Mouse (Mus musculus) megakaryocyte progenitor cell, adult 5-6 weeks (primary cell): ENCODE measurements at regions not wholly inside any gene's neighbourhood (a gene's known extent, or its start where the extent isn't known, plus 50 kb on each side); places are given as distances from the start of the nearest gene placed in this dataset.
"Not testable (repeated sequence)": the region's sequence is repeated elsewhere in the genome, so short reads cannot be mapped to it uniquely, and the experiment has no call there.

Source experiments
- ATAC-seq: replicated peaks from 2 replicates; pipeline ENCODE4 v1.8.0; 2016; ENCODE audit warnings: mild to moderate bottlenecking, moderate TSS enrichment, inconsistent platforms; ENCODE audit not compliant: poor library complexity

DNA sequence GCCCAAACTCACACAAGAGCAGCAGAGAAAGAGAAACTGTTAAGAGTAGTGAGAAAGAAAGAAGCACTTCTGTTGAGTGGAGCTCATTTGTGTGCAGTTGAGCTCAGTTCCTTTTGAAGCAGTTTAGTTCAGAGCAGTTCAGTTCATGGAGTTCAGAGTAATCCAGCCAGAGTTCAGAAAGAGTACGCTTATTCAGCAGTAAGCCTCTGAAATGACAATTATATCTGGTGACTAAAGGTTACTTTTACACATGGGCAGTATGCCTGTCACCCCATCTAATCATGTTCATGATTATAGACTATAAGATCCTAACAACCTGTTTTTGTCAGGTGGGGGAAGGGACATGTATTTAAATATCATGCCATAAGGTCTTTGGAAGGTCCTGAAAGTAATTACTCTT is 333.9 kb upstream of the Klf6 start:
- ATAC-seq: no peak

DNA sequence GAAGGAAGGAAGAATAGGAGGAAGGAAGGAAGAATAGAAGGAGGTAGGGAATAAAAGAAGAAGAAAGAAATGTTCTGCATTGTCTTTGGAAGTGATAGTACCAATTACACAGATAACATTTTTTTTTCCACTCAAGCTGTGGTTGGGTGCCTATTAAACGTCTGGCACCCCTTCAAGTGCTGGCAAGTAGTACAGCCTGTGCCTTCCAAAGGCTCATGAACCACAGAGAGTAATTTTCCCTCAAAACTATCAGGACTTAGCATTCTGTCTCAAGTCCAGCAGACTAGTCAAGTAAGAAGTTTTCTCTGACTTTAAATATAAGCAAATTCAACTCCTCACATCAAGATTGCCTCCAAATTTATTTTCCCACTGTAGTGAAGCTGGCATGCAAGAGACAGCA is 321.0 kb upstream of the Klf6 start:
- ATAC-seq: no peak

DNA sequence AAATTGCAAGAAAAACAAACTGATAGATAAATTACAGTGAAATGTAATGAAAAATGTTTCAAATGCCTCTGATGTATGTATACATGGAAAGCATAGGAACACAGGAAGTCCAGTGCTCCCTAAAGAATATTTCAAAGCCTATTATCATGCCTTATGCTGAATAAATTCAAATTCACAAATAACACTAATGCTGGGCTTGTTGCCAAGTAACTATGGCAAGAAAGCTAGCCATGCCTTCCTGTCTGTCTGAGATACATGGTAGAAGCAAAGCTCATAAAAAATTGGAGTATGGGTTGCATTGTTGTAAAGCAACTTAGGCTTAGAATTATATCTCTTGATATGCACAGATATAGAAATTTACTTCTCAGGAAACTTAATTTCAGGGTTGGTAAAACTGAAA is 315.8 kb upstream of the Klf6 start:
- no peak for ATAC-seq

DNA sequence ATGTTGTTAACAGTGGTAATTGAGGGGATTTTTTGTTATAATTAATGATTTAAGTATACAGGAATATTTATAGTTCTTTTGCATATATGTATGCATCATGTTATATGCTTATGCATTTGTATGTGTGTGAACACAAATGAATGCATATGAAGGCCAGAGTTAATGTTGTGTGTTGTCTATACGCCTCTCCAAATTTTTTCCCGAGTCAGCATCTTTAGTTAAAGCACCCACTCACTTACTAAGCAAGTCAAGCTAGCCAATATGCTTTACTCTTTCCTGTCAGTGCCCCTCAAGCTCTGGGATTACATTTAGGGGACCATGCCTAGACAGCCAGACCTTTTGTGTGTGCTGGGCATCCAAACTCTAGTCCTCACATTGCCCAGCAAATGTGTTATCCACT is 315.3 kb upstream of the Klf6 start:
- ATAC-seq: no peak

DNA sequence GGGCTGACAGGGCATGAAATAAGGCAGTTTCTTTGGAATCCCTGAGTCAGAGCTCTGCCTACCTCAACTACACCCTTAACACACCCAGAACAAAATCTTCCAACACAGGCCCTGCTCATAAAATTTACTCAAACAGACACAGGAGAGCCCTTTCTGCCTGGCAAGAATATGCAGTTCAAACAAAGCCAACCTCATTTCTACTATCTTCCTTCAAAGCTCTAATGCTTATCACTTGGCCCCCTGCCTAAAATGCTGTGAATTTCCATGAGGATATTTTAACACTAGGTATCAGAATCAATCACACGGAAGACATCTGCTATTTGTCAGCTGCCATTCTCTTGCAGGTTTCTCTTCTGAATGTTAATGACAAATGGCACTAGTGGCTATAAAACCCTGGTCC is 314.3 kb upstream of the Klf6 start:
- 0 out of 2 replicates have a peak, but pooled peaks have one; percentile 4 for ATAC-seq

DNA sequence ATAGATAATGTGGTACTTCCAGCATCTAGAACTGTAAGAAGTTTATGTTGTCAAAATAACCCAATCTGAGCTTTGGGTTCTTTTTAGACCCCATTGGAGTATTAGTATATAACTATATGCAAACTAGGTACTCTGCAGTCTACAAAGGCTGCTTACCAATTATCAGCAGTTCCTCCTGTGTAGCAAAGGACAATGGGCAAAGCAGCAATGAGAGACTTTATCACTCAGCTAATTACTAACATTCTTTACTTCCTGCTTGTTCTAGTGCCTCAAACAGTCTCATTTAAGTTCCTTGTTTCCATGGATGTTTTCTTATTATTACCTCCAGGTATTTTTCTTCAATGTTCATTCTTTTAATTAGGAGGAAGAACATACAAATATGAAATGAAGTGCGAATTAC is 312.5 kb upstream of the Klf6 start:
- no peak for ATAC-seq

DNA sequence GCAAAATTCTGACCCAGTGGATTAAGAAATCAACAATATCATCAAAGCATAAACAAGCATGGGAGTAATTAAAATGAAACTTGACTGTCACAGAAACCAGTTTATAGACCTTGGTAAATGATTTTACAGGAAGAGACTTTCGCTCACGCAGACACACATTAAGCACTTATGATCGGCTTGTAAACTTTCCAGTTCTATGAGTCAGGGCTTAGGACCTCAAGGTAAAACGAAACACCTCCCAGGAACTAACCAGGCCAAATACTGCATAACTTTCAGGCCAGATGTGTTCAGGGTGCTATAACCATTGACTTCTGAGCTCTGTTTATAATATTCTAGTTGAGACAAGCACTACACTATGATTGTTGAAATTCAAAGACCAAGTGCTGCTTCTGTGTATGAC is 312.1 kb upstream of the Klf6 start:
- no peak for ATAC-seq

DNA sequence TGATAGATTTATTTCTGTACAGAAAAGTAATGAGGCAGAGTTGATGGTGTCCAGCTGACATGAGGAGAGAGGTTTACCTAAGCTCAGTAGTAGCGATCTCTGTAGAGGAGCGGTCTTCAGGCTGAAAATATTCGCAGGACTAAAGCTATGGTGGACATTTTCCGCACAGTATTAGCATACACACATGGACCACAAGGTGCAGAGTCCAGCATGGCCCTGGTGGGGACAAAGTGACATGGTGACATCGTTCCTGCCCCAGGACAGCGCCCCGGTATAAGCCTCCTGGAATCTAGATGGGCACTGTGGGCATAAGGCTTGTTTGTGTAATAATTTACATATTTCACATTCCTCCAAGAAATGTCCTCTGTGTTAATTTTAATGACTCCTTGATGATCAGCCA is 311.5 kb upstream of the Klf6 start:
- no peak for ATAC-seq

DNA sequence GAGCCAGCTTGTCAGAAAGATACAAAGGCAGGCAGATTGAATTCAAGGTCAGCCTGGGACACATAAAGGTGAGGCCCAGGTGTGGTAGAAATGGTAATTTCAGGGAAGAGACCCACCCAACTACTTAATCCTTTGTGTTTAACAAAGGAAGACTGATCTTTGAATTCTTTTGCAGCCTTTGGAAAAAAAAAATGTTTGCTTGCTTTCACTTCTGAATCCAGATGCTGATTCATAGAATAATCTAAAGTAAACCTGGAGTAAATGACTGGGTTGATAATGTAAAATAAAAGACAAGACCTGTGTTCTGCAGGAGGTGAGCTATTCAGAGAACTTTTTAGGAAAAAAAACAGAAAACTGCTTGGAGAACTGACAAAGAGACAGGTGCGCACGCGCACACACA is 310.9 kb upstream of the Klf6 start:
- no peak for ATAC-seq

DNA sequence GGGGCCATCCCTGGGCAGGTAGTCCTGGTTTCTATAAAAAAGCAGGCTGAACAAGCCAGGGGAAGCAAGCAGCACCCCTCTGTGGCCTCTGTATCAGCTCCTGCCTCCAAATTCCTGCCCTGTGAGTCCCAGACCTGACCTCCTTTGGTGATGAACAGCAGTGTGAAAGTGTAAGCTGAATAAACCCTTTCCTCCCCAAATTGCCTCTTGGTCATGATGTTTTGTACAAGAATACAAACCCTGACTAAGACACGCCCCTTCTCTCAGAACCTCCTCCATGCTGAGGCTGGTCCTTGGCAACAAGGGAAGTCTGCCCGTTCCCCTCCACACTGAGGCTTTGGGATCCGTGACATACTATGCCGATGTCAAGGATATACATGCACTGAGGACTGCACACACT is 310.2 kb upstream of the Klf6 start:
- no peak for ATAC-seq

DNA sequence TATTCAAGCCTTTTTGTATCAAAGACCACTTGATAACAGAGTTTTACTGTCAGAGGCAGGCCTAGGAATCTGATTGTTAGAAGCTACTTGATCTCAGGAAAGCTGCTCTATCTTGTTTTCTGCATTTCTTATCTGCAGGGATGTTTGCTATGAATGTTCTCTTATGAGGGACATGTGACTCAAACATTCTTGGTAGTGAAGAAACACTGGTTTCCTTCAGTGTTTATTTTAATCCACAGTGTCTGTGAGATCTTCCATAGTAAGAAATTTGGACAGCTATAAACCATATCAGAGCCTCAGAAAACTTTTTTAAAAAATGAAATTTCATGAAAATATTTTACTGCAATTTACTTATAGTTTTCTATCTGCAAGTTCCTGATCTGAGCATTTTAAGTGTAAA is 307.8 kb upstream of the Klf6 start:
- ATAC-seq: no peak

DNA sequence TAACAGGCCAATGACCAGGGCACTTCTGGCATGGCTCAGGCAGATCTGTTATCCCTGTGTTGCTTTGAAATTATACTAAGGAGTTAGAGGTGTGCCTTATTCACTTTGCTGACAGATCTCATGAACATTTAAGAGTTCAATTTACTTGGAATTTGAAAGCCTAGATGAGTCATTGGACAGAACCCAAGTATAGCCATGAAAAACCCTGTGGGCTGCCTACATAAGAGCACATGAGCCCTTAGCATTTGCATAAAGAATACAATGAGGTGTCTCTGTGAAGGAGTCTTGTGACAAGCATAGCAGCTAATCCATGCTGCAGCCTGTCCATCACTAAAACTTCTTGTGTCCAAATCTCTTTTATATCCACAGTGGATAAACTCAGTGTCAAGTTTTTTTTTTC is 303.2 kb upstream of the Klf6 start:
- ATAC-seq: no peak

DNA sequence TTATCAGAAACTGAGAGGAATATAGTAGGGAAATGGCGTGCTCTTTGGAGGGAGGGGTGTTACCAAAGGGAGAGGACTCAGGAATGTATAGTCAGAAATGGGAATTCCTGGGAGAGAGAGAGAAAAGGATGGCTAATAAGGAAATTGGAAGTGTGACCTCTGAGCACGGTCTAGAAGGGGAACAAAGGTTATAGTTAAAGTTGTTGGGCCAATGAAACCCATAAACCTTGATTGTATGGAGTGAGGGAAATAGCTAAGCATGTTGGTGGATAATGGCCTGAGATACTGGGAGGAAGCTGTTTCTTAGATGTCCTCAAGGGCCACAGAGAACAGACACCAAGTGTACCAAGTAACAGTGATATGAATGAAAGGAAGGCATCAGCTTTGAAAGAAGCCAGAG is 294.8 kb upstream of the Klf6 start:
- ATAC-seq: no peak

DNA sequence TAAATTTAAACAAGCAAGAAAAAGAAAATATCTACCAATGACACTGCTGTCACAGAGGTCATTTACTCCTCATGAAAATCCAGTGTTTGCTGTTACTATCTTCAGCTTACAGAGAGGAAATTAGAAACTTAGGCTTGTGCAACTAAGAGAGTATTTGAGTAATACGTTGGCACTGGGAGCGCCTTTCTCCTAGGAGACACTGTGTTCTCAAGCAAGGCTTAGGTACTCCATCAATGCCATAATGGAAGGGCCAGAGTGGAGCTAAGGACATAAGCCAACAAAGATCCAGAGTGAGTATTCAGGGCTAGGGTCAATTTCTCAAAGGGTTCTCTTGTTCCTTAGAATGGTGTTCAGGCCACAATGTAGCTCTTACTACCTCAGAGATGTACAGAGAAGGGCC is 294.4 kb upstream of the Klf6 start:
- ATAC-seq: no peak

DNA sequence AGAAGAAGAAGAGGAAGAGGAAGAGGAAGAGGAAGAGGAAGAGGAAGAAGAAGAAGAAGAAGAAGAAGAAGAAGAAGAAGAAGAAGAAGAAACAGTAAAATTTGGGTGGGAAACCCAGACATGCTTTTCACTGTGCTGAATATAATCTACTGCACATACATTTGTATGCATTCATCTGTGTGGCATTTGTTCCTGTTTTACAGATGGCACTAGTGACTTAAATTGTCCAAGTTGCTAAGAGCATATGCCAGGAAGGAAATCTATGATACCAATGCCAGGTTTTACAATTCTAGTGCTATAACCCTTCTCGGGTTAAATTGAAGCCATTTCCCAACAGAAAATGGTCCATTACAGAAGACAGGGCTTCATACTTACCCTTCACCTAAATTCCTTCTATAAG is 291.7 kb upstream of the Klf6 start:
- ATAC-seq: no peak

DNA sequence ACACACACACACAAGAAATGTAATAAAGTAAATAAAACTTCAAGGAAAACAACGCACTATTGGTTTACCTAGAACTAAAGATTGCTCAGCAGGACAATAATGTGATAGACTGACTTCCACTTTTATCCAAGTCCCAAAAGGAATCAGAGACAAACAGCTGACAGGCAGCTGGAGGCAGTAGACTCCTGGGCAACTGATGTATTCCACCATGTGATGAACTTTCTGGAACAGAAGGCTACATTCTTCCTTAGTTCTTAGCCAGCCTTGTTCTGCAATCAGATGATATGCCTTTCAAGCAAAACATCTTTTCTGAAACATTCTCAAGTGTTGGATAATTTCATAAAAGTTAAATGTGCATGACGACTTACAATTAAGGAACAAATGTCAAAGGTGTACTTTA is 290.9 kb upstream of the Klf6 start:
- ATAC-seq: no peak

DNA sequence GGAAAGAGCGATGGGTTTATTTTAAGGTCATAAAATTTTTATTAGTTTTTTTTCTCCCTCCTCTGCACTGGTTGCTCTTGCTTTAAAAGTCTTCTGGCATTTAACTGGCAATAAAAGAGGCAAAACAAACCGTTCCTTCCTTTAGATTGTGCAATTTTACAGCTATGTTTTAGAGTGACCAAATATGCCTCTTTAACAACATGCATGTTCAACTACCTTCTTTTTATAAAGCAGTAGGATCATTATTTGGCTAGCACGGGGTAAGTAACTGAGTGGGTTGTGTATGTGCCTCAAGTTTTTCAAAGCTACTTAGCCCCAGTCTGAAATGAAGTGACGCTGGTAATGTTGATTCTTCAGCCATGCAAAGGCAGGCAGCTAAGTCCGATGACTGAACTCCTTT is 284.7 kb upstream of the Klf6 start:
- ATAC-seq: no peak

DNA sequence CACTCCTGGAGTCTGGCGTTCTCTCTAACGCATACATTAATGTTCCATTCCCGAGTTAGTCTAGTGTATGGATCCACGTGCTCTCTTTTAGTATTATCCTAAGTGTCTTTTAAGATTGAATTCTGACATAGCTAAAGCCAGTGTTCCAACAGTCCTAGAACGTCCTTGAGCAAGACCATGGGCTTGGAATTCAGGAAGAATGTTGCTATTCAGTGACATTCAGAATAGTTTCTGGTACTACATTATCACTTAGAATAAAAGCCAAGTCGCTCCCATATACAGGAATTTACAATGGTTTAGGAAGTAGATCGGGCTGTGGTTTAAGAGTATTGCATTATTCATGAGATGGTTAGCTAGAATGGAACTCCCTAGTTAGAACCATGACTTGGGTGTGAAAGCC is 277.6 kb upstream of the Klf6 start:
- ATAC-seq: not testable (repeated sequence)

DNA sequence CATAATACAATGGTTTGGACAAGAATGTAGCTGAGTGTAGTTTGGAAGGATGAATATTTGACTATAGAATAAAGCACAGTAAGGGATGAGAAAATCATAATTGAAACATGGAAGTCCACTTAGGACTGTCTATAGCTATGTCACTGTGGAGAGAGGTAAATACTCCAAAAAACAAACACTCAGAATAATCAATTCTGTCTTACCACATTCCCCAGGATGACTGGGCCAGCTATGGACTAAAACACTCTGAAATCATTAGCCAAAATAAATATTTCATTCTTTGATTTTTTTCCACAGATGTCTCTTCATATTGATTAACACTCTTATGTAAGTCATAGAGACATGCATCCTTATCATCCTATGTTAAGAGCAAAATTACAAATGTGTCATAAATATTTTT is 274.1 kb upstream of the Klf6 start:
- ATAC-seq: no peak

DNA sequence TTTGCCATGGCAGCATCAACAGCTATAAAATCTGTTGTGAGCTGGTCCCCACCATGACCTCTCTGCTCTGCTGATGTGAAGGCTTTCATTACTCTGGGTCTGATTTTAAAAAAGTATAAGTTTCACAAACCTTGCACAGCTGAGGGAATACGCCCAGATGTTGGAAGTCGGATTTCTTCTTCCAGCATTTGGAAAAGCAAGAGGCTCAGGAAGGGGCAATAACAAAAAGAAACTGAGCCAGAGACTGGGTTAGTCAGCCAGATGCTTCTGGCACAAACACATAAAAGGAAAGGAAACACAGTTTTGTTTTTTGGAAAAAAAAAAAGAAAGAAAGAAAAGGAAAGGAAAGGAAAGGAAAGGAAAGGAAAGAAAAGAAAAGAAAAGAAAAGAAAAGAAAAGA is 270.0 kb upstream of the Klf6 start:
- no peak for ATAC-seq

DNA sequence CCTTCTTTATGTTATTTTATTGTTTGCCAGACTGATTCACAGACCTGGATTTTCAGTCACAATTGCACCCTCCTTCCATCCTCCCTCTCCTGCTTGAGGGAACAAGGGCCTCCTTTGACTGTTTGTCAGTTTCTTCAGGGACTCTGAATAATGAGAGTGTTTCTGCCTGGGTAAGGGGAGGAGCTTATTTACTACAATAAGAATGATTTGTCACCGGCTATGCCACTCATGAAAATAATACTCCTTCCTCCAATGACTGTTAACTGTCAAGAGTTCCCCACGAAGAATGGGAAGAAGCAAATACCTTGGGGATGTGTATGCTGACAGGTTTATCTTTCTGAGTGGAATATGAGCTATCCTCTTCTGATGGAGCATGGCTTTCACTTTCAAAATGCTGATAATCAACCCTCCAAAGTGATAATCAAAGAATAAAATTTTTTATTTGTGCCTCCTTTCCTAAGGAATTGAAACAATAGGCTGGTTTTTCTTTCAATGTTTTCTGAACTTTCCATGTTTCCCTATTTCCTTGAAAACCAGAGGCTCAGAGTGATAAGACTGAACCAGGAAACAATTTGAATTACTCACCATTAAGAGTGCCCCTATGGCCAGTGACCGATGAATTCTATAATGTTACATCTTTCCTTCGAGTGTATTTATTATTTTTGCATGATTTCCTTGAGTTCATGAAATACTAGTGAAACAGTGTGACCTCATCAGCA is 269.3 kb upstream of the Klf6 start:
- peak; percentile 68 for ATAC-seq

DNA sequence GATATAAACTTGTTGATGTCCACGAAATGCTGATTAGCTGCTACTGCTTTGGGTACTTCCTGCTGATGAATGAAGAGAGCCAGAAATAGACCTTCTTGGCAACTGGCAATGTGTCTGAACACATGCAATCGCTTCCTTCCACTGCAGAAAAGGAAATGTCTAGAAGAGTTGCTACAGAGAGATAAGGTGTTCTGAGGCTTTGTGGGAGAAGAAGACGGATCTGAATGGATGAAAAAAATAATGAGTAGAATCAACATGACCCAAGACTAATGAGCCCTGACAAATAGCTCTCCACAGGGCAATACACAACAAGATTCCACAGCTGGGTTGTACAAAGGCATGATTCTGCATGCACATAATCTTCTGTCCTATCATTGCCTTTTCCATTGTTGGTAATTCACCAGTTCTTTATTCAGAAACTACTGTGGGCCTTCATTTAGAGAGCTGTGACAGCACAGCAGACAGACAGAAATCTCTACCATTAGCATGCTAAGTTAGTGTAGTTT is 268.7 kb upstream of the Klf6 start:
- peak; percentile 98 for ATAC-seq

DNA sequence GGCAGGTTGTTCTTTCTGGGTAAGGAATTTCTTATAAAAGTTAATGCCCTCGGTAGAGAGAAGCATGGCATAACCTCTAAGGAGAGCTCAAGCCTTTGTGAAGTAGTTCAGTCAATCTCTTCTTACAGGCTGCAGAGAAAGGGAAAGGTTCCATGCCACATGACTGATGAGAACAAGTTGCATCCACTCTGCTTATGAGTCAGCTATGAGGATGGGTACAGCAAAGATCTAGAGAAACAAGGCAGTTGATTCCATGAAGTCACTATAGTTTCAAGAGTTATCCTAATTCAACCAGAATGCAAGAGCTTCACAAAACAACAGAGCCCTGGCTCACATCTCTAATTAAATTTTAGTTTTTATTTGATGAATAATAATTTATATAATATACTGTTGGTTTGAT is 259.6 kb upstream of the Klf6 start:
- ATAC-seq: no peak
